Mouse (Mus musculus): ENCODE data around the gene Mecom. TPM values are rescaled to one million over a fixed set of nuclear protein-coding genes. Genes with fewer than 3 reads are reported as not detected.
A peak's percentile ranks its signal among the peaks of the same experiment; 100 is the strongest.

Gene Mecom
- total and polyA plus RNA-seq, 2 experiments from 2014 or later, result 2.6 to 5.1 TPM

DNA sequence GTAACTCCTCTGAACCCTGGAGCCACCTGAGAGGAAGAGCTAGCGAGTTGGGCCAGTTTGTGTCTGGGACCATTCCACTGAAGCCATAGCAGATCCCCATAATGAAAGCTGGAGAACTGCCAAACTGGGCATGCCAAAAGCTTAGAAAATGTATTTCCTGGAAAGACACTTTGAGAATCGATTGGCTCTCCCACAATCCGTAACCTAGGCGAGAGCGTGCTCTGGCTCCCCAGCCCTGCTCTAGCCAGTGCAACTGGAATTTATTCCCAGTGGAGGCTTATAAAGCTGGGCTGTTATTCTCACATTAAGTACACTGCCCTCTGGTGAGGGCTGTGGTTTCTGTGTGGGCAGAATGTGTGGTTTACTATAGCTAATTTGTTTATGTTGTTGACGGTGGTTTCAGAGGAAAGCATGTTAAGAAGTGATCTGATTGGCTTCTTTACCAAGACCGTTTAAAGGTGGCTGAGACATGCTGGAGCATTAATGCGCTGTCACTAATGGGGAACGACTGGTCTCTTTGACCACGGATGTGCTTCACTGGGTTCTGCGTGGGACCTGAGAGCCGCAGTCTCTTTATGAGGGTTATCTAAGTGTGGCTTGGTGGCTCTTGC, 301.3 kb downstream of the Mecom start:
- WGBS, result 82% methylated on average over 12 of the region's 12 CpGs
- no peak overlapping the region for H3K4me3 ChIP-seq (ENCODE audit: low read depth, low read length)
- H3K27me3 ChIP-seq (ENCODE audit: insufficient read depth, low read length), result no peaks in the 10 kb centered on the region
- peak; percentile 35; the same call in 1 of the 2 replicates for TF ChIP-seq CTCF (IDR thresholded peaks at IDR 0.05)
- H3K9me3 ChIP-seq (ENCODE audit: low read length), result no peaks in the 10 kb centered on the region
- H3K36me3 ChIP-seq (ENCODE audit: insufficient read depth, low read length), result no peaks in the 10 kb centered on the region
- no peak overlapping the region for H3K27ac ChIP-seq (ENCODE audit: low read depth, low read length)
- H3K4me1 ChIP-seq (ENCODE audit: insufficient read depth, low read length), result no peaks in the 10 kb centered on the region
- ATAC-seq (ENCODE audit: low FRiP score), result no peak
- H3K4me2 ChIP-seq (ENCODE audit: low read depth, low read length, poor library complexity, severe bottlenecking), result no peak overlapping the region
- DNase-seq (ENCODE audit: low spot score), result peak; percentile 11
- H3K9ac ChIP-seq (replicated peaks; ENCODE audit: low read length, poor library complexity, severe bottlenecking), result no peak overlapping the region

- Histone ChIP-seq H3K4me2 (ENCODE audit: low read depth, low read length, poor library complexity, severe bottlenecking) (no peak overlapping the region), H3K9ac (replicated peaks; ENCODE audit: low read length, poor library complexity, severe bottlenecking) (no peak overlapping the region), H3K4me1 (ENCODE audit: insufficient read depth, low read length) (no peaks in the 10 kb centered on the region), H3K36me3 (ENCODE audit: insufficient read depth, low read length) (no peaks in the 10 kb centered on the region), H3K27ac (ENCODE audit: low read depth, low read length) (no peak overlapping the region), H3K4me3 (ENCODE audit: low read depth, low read length) (no peak overlapping the region), H3K27me3 (ENCODE audit: insufficient read depth, low read length) (no peaks in the 10 kb centered on the region), H3K9me3 (ENCODE audit: low read length) (no peaks in the 10 kb centered on the region)
- DNase-seq (ENCODE audit: low spot score) (no peak), ATAC-seq (ENCODE audit: low FRiP score) (no peak)
- WGBS, result 80% methylated on average over 5 of the region's 5 CpGs
- no peak for TF ChIP-seq CTCF (IDR thresholded peaks at IDR 0.05)
Measured at GRCm38 (mm10) chr3:30245950-30246349, 301.9 kb downstream of the Mecom start.

DNA sequence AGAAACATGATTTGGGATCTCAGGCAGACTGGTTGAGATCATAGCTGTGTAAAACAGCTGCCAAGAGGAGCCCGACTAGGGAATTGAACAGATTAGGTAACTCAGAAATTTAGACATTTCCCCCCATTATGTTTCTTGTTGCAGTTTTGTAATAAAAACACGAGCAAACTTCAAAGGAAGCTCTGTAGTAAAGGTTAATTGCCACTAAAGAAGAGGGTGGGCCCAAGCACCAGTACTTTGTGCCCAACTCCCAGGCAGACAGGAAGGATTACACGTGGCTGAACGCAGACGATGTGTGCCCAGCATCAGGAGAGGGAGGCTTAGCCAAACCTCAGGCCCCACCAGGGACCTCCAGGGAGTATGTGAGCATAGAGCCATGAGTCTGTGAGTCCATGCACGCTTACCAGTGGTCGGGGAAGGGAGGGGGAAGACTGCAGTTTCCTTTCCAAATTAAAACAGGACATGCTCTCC, 303.4 kb downstream of the Mecom start:
- Histone ChIP-seq H3K9me3 (ENCODE audit: low read length) (no peaks in the 10 kb centered on the region), H3K36me3 (ENCODE audit: insufficient read depth, low read length) (no peaks in the 10 kb centered on the region), H3K9ac (replicated peaks; ENCODE audit: low read length, poor library complexity, severe bottlenecking) (no peak overlapping the region), H3K4me3 (ENCODE audit: low read depth, low read length) (no peak overlapping the region), H3K27ac (ENCODE audit: low read depth, low read length) (no peak overlapping the region), H3K27me3 (ENCODE audit: insufficient read depth, low read length) (no peaks in the 10 kb centered on the region), H3K4me2 (ENCODE audit: low read depth, low read length, poor library complexity, severe bottlenecking) (no peak overlapping the region), H3K4me1 (ENCODE audit: insufficient read depth, low read length) (no peaks in the 10 kb centered on the region)
- WGBS, result 29% methylated on average over 7 of the region's 7 CpGs
- no peak for TF ChIP-seq CTCF (IDR thresholded peaks at IDR 0.05)
- DNase-seq (ENCODE audit: low spot score) (no peak), ATAC-seq (ENCODE audit: low FRiP score) (no peak)

GRCm38 (mm10) chr3:30243776-30244275, 304.0 kb downstream of the Mecom start:
- no peak for DNase-seq (ENCODE audit: low spot score)
- H3K4me3 ChIP-seq (ENCODE audit: low read depth, low read length), result no peak overlapping the region
- H3K9me3 ChIP-seq (ENCODE audit: low read length), result no peaks in the 10 kb centered on the region
- 55% methylated on average over 8 of the region's 8 CpGs for WGBS
- H3K27ac ChIP-seq (ENCODE audit: low read depth, low read length), result no peak overlapping the region
- ATAC-seq (ENCODE audit: low FRiP score), result no peak
- no peak overlapping the region for H3K4me2 ChIP-seq (ENCODE audit: low read depth, low read length, poor library complexity, severe bottlenecking)
- no peaks in the 10 kb centered on the region for H3K36me3 ChIP-seq (ENCODE audit: insufficient read depth, low read length)
- no peak overlapping the region for H3K9ac ChIP-seq (replicated peaks; ENCODE audit: low read length, poor library complexity, severe bottlenecking)
- no peaks in the 10 kb centered on the region for H3K4me1 ChIP-seq (ENCODE audit: insufficient read depth, low read length)
- H3K27me3 ChIP-seq (ENCODE audit: insufficient read depth, low read length), result no peaks in the 10 kb centered on the region
- TF ChIP-seq CTCF (IDR thresholded peaks at IDR 0.05), result no peak

GRCm38 (mm10) chr3:30239416-30239815, 308.4 kb downstream of the Mecom start:
- Histone ChIP-seq H3K27ac (ENCODE audit: low read depth, low read length) (no peak overlapping the region), H3K9ac (replicated peaks; ENCODE audit: low read length, poor library complexity, severe bottlenecking) (no peak overlapping the region), H3K27me3 (ENCODE audit: insufficient read depth, low read length) (no peaks in the 10 kb centered on the region), H3K4me3 (ENCODE audit: low read depth, low read length) (no peak overlapping the region), H3K9me3 (ENCODE audit: low read length) (no peaks in the 10 kb centered on the region), H3K36me3 (ENCODE audit: insufficient read depth, low read length) (no peaks in the 10 kb centered on the region), H3K4me2 (ENCODE audit: low read depth, low read length, poor library complexity, severe bottlenecking) (no peak overlapping the region), H3K4me1 (ENCODE audit: insufficient read depth, low read length) (no peaks in the 10 kb centered on the region)
- WGBS, result 79% methylated on average over 1 of the region's 1 CpGs
- no peak for DNase-seq (ENCODE audit: low spot score)
- no peak for TF ChIP-seq CTCF (IDR thresholded peaks at IDR 0.05)
- no peak for ATAC-seq (ENCODE audit: low FRiP score)

DNA sequence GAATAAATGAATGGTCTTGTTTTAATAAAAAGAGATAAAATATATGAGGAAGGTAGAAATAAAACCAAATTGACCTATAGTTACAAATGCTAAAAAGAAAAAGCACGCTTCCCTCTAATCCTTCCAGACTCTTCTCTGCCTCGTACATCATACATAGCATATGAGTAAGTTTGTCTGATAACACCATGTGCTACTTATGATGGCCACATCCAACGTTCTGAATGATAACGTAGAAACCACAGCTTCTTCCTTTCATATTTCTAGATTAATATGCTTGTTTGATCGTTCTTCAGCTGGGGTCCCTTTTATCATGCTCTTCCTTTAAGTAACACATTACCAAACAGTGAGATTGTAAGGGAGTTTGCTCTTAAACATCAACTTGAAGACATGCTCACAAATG, 310.3 kb downstream of the Mecom start:
- no peak for ATAC-seq (ENCODE audit: low FRiP score)
- DNase-seq (ENCODE audit: low spot score), result no peak
- Histone ChIP-seq H3K9me3 (ENCODE audit: low read length) (no peaks in the 10 kb centered on the region), H3K27me3 (ENCODE audit: insufficient read depth, low read length) (no peaks in the 10 kb centered on the region), H3K9ac (replicated peaks; ENCODE audit: low read length, poor library complexity, severe bottlenecking) (no peak overlapping the region), H3K4me1 (ENCODE audit: insufficient read depth, low read length) (no peaks in the 10 kb centered on the region), H3K4me2 (ENCODE audit: low read depth, low read length, poor library complexity, severe bottlenecking) (no peak overlapping the region), H3K4me3 (ENCODE audit: low read depth, low read length) (no peak overlapping the region), H3K27ac (ENCODE audit: low read depth, low read length) (no peak overlapping the region), H3K36me3 (ENCODE audit: insufficient read depth, low read length) (no peaks in the 10 kb centered on the region)
- no peak for TF ChIP-seq CTCF (IDR thresholded peaks at IDR 0.05)
- 96% methylated on average over 5 of the region's 5 CpGs for WGBS

All from midbrain, postnatal 0 days (tissue).